Mouse (Mus musculus) gastrocnemius, adult 2 months (tissue): ENCODE measurements around the gene Aldh1a2. TPM values are rescaled to one million over a fixed set of nuclear protein-coding genes. Genes with fewer than 3 reads are reported as not detected.

Experiments
- DNase-seq: peaks from one replicate; pipeline ENCODE4 v3.0.0; 2022
- H3K27ac ChIP-seq: fragments of 200-600 bp; 2 replicates; pipeline ENCODE4 v1.8.1; 2022; ENCODE audit warnings: mild to moderate bottlenecking
- H3K4me3 ChIP-seq: fragments of 200-600 bp; 2 replicates; pipeline ENCODE4 v1.8.1; 2022; ENCODE audit warnings: mild to moderate bottlenecking, moderate library complexity
- CTCF ChIP-seq: fragments of 200-600 bp; IDR thresholded peaks from 2 replicates; pipeline ENCODE4 v1.8.1; 2022; ENCODE audit warnings: antibody characterized with exemption, mild to moderate bottlenecking, moderate library complexity
- intact Hi-C: fragments of 180-260 bp; cut with DNase I; formaldehyde crosslinking; loops from one replicate; pipeline ENCODE4 v1.15.1; 2025
- total RNA-seq, 2 experiments: library from RNA; stranded (reverse); gene quantifications; 2 replicates each; pipeline ENCODE4 v1.2.3; 2021

The Aldh1a2 gene
- total RNA-seq, 2 experiments from 2014 or later = 2.9 to 3.2 TPM

DNA sequence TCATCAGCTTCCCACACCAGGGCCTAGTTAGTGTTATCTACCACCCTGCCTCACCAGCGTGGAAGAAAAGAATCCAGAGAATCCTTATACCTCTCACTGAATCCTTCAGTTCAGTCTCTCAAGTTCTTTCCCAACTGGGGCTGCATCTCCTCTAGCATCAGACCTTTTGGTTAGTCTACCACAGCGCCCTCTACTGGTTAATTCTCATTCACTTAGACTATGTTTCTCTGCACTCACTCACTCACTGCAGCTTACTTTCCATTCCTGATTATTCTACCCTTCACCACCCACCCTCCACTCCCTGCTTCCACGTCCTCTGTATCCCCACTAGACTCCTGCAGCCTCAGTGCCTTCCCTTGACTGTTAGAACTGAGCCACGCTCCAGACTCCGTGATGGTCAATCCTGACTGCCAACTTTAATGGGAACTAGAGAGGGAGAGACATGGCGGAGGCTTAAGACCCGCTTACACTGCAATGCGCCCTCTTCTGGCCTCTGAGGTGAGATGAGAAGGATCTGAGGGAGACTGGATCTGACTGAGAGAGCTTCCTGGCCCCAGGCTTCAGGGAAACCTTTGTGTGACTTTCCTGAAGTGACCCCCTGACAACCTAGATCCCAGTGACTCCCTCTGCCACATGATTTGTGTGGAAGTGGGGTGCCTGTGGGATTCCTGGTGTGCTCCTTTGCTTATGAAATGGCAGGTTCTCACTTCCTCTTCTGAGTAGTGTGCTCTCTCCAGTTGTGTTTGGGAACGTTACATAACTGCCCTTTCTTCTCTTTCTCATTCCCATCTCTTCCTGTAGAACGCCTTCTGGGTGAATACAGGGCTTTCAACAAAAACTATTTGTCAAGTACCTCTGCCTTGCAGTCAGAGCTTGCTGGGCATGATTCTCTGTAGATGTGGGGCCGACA is 104.9 kb downstream of the Aldh1a2 start:
- DNase-seq = no peak

DNA sequence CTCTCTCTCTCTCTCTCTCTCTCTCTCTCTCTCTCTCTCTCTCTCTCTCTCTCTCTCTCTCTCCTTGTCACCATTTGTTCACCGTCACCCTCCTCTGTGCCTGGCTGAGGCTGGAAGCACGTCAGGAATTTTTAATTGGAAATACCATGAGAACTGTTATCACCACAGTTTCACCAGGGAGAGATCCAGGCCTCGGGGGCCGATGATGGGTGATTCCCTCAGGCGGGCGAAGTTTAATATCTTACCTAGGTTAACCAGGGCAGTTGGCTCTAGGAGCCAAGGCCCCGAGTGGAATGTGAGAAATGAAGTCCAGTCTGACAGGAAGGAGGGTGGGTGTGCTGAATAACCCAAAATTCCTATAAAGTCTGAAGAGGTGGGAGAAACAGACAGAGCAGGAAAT is 105.8 kb downstream of the Aldh1a2 start:
- no peak overlapping the region for H3K27ac ChIP-seq
- H3K4me3 ChIP-seq = no peak overlapping the region
- DNase-seq = no peak
- intact Hi-C loops = no loop called here
- TF ChIP-seq CTCF = no peak

More for the DNA sequence above, 104.9 kb downstream of the Aldh1a2 start:
- TF ChIP-seq CTCF = peak; percentile 42
- H3K27ac ChIP-seq = no peak overlapping the region
- intact Hi-C loops = no loop called here
- no peak overlapping the region for H3K4me3 ChIP-seq

DNA sequence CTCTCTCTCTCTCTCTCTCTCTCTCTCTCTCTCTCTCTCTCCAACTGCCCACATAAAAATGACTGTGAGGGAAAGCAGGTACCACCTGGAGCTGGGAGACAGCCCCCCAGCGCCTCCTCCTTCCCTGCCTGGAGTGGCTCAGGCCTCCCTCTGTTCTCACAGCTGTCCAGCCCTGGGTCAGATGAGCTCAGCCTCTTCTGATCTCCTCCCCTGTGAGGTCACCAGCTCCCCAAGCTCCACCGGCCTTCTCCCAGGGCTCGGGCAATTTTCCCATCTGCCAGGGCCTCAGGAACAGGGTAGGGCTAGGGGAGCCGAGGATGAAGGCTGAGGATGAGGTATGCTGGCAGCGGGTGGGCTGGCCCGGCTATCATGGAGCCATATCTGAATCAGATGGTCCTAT is 106.3 kb downstream of the Aldh1a2 start:
- peak; percentile 53 for DNase-seq
- H3K4me3 ChIP-seq = no peak overlapping the region
- intact Hi-C loops = no loop called here
- H3K27ac ChIP-seq = no peak overlapping the region
- no peak for TF ChIP-seq CTCF

DNA sequence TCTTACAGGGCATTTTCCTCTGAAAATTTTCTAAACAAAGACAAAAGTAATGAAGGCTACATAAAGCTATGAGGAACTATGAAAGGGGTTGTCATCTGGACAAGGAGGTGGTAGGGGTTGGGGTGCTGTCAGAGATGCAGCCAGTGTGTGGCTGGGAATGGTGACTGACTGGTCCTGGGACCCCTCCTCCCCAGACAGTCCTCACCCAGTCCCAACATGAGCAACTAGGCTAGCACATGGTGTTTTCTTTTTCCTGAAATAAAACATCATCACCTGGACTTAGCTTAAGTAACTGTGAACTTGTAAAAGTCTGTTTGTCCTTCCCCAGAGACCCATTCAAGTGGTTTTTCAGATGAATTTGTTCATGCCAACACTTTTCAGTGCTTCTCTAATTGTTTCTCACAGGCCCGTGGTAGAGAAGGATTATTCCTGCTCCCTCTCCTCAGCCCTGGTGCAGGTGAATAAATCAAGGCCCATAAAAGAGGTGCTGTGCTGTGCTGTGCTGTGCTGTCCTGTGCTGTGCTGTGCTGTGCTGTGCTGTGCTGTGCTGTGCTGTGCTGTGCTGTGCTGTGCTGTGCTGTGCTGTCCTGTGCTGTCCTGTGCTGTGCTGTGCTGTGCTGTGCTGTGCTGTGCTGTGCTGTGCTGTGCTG is 107.8 kb downstream of the Aldh1a2 start:
- TF ChIP-seq CTCF = no peak
- no peak for DNase-seq
- Histone ChIP-seq H3K27ac (no peak overlapping the region), H3K4me3 (no peak overlapping the region)
- intact Hi-C loops = no loop called here

DNA sequence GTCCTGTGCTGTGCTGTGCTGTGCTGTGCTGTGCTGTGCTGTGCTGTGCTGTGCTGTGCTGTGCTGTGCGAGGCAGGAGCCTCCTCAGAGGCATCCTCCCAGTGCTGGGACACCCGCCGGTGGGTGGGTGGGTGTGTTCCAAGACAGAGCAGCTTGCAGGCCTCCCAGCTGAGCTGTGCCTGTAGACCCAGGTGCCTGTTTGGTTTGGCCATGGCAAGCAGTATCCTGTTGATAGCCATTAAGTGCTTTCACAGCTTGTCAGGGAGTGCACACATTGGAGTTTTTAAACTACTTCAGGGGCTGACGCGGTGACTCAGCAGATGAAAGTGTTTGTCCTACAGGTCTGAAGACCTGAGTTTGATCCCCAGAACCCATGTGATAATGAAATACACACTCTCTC is 108.5 kb downstream of the Aldh1a2 start:
- no peak for DNase-seq
- TF ChIP-seq CTCF = no peak
- intact Hi-C loops = no loop called here
- no peak overlapping the region for H3K27ac ChIP-seq
- no peak overlapping the region for H3K4me3 ChIP-seq

DNA sequence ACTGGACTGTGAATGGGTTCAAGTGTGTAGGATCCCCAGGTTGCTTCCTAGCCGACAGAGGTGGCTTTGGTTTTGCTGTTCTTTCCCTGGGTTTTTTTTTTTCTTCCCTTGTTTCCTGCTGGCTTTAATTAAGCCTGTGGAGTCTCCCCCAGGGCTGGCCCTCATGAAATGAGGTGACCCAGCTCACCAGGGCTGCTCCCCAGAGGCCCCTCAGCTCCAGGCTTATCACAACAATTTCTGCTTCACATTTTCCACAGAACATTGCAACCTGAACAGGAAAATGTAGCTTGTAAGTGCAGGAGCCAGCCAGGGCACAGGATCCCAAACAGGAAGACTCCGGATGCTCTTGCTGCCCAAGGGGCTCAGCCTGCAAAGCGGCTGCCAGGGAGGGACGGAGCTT is 110.7 kb downstream of the Aldh1a2 start:
- TF ChIP-seq CTCF = no peak
- Histone ChIP-seq H3K4me3 (no peak overlapping the region), H3K27ac (no peak overlapping the region)
- intact Hi-C loops = no loop called here
- no peak for DNase-seq

DNA sequence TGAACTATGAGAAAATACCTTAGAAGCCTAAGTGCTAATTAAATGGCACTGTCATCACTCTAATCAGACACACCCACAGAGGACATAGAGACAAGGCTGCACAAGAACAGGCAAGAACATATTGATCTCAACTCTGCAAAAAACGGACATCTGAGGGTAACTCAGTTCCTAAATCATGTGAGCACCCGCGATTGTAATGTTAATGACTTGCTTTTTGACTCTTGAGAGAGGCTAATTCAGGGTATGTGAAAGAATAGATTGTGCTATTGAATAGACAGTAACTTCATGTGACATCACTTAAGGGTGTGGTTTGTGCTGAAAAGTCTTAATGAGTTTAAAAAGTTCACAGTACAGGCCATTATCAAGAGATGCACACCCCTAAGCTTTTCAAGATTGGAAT is 116.1 kb downstream of the Aldh1a2 start:
- TF ChIP-seq CTCF = no peak
- intact Hi-C loops = no loop called here
- no peak for DNase-seq

DNA sequence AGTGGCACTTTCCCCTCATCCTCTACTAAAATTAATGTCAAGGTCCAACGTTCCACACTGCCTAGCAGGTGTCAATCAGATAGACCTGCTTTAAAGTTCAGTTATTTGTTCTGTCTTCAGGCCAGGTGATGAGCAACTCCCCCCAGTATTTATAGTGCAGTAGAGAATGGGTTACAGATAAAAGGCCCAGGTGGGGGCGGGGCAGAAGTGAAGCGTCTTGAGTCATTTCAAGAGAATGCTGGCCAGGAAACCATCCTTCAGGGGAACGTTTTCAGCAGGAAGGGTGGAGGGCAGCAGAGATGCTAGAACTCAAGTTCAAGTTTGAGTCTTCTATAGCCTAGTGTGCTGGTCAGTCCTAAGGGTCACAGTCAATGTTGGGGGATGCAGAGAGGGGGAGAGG is 121.1 kb downstream of the Aldh1a2 start:
- H3K4me3 ChIP-seq = no peak overlapping the region
- DNase-seq = no peak
- intact Hi-C loops = no loop called here
- no peak for TF ChIP-seq CTCF
- no peak overlapping the region for H3K27ac ChIP-seq

More for the DNA sequence above, 116.1 kb downstream of the Aldh1a2 start:
- H3K27ac ChIP-seq = no peak overlapping the region
- H3K4me3 ChIP-seq = no peak overlapping the region

DNA sequence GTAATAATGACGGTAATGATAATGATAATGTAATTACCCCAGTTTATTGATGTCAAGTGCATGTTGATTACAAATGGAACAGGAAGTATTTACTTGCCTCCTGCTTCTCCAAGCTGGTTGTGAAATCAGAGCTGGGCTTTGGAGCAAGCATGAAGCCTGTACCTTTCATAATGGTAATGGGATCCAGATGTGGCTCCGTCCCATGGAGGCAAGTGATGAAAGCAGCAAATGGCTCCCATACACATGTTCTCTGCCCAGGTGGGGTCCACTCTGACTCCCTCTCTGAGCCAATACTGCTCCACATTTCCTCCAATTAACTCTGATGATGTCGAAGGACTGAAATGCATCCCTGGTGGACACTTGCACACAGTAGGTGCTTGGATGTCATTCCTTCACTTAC is 121.8 kb downstream of the Aldh1a2 start:
- no peak overlapping the region for H3K4me3 ChIP-seq
- intact Hi-C loops = no loop called here
- no peak overlapping the region for H3K27ac ChIP-seq
- DNase-seq = no peak
- no peak for TF ChIP-seq CTCF

DNA sequence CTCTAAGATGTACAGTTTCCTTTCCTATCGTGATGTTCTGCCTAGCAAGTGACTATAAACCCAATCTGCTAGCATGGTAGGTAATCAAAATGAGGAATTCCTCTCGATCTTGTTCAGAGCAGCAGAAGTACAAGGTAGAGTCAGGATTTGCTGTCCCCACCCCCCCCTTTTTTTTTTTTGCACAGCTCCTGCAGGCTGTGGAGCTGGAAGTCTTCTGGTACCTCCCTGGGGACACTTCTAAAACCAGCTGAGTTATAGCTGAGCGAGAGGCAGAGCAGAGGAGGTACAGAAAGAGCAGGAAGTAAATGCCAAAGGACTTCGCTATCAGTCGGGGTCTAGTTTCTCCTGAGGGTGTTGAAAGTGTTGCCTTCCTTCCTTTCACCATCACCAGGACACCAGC is 124.5 kb downstream of the Aldh1a2 start:
- no peak for TF ChIP-seq CTCF

More for the DNA sequence above, 124.5 kb downstream of the Aldh1a2 start:
- DNase-seq = no peak
- Histone ChIP-seq H3K27ac (no peak overlapping the region), H3K4me3 (no peak overlapping the region)
- intact Hi-C loops = no loop called here

Other genes starting within 250 kb of the Aldh1a2 start
- gene Aqp9, start 47.1 kb upstream of the Aldh1a2 start, total RNA-seq = not detected